Mouse (Mus musculus): ENCODE results near the gene 4933427D14Rik.
"Not testable (repeated sequence)": the region's sequence is repeated elsewhere in the genome, so short reads cannot be mapped to it uniquely, and the experiment has no call there.

GRCm38 (mm10) chr11:72171906-72172305, 35.4 kb downstream of the 4933427D14Rik start:
- TF ChIP-seq CTCF (conservative IDR thresholded peaks at IDR 0.05; ENCODE audit: low read length); POU5F1 (IDR thresholded peaks at IDR 0.05; ENCODE audit: borderline replicate concordance, low read length): not testable (repeated sequence)
